Mouse (Mus musculus): ENCODE measurements at regions not wholly inside any gene's neighbourhood (a gene's known extent, or its start where the extent isn't known, plus 50 kb on each side); places are given as distances from the start of the nearest gene placed in this dataset.

GRCm38 (mm10) chr13:59946509-59946908 lies 123.6 kb upstream of the Tut7 start:
- no peak for TF ChIP-seq POLR2A (IDR thresholded peaks at IDR 0.05; ENCODE audit: borderline replicate concordance, extremely low read depth, insufficient read depth, insufficient read length, poor library complexity, severe bottlenecking)
- TF ChIP-seq CTCF (IDR thresholded peaks at IDR 0.05; ENCODE audit: borderline replicate concordance, extremely low read depth, insufficient read depth, insufficient read length): no peak
